Mouse (Mus musculus): ENCODE results near the gene Bcar3. TPM values are rescaled to one million over a fixed set of nuclear protein-coding genes. Genes with fewer than 3 reads are reported as not detected.

Gene Bcar3
- total RNA-seq, 2 experiments from 2014 or later: 4.7 to 7.0 TPM

DNA sequence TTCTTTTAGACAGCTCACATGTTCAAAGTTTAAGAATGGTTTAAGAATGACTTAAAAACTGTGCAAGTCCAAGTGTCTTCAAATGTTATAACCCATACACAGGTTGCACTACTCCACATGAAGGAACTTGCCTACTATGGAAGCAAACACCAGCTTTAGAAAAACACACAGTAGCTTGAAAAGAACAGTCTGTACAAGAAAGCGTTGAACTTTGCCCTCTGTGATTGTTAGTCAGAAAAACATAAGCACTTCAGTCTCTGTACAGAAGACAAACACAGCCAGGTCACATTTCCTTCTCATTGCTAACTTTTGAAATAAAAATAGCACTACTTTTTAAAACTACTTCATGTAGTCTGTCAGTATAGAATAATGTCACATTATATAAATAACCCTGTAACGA is 244.9 kb downstream of the Bcar3 start:
- intact Hi-C loops (cut with DNase I): no loop called here
- no peak for DNase-seq

DNA sequence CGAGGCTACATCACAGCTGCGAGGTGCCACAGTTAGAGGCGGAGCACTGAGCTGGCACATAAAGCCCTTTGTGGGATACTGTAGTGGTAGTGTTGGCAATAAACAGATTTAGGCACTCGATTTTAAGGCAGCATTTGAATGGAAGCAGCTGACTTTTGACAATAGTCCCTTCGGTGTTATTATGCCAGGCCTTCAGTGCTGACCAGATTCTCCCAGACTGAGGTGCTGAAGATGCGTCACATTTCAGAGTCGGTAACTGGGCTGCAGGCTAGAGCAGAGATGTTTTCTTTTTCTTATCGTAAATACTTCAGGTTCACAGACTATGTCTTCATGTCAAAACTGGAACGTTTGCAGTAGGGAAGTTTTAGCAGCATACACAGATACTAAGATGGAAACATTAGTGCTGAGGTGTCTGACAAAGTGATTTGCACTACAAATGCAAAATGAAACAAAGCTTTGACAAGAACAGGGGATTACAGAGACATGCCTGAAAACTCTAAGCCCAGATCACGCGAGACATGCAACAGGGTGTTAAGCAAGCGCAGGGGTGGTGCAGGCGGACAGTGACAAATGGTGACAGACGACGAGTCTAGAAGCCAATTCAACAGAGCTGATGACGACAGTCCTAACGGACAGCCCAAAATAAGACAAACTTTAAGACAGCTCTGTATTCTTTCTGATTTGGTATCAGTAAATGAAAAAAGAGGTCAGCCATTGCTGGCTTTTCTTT is 246.2 kb downstream of the Bcar3 start:
- DNase-seq: no peak
- intact Hi-C loops (cut with DNase I): no loop called here

DNA sequence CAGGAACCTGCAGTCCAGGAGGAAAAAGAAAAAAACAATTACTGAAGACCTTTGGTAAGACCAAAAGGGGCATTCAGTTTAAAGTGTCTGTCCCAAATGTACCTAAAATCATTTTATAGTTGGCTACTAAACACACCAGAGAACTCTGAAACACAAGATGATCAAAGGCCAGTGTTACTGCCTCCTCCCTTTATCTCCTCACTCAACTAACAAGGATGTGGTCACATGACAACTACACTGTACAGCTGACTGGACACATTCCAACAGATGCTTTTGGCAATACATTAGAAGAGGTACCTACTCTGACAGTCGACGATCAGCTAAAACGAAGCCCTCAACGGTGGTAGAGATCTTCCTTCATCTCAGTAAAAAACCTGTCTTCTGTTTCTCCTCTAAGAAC is 247.0 kb downstream of the Bcar3 start:
- no peak for DNase-seq

DNA sequence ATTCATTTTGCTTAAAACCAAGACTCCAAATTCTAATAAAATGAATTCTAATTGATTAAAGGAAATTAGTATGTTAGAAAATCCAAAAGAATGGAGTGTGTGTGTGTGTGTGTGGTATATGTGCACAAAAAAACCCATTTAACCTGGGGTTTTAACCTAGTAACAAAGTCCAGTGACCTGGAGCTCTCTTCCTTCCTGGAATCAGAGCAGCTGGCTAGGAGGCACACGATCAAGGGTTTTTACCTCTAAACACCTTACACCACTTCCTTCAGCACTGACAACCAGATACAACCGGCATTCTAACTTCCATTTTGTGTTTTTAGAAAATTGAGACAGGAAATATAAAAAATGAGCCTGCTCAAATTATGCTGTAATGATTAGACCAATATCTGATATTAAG is 251.4 kb downstream of the Bcar3 start:
- DNase-seq: no peak
- intact Hi-C loops (cut with DNase I): no loop called here

More for the DNA sequence above, 247.0 kb downstream of the Bcar3 start:
- intact Hi-C loops (cut with DNase I): no loop called here

DNA sequence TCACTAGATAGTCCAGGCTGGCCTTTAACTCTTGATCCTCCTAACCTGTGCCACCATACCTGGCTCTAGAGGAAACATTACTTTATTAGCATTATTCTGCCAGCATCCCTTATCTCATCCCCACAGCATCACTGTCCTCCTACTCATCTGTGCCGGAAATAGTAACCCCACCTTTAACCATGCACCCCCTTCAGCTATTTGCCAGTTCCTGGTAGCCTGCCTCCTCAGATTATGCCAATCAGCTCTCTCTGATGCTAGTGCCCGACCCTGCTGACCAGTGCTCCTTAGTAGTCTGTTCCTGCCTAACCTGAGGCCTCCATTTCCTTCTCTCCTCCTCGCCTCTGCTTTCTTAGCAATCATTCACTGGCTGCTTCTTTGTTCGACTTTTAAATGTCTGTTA is 253.5 kb downstream of the Bcar3 start:
- intact Hi-C loops (cut with DNase I): no loop called here
- no peak for DNase-seq

DNA sequence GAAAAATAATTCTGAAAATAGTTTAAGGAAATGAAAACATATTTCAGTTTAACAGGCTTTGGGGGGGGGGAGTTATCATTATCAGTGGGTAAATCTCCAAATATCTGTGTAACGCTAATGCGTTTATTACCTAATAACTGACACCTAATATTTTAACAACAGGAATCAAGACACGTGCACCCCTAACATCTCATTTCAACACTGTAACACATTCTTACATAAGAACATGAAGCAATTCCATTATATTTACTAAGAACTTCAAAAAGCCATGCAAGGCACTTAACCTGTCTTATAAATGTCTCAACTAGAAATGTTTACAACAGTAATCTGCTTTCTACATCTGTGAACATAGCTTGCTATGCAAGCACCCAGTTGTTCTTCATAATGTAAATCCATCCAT is 257.2 kb downstream of the Bcar3 start:
- intact Hi-C loops (cut with DNase I): loop anchor here (10.0 kb wide), 1 partner anchor 64 kb away; the partner anchor contains the start of gene Fnbp1l
- DNase-seq: no peak

DNA sequence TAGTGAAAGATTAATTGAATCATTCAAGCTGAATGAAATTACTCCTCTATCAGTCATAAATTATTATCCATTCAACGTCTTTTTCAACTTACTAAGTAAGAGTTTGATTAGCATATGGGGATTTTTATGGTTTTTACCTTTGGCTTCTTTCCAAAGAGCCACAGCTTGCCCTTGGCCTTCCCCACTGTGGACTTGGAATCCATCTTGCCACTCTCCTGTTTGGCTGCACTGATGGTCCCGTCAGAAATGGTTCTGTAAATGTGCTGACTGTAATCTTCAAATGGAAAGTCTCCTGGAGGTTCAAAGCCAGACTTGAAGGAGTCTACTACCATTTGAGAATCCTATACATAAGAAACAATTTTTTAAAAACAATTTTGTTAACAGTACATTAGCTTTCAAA is 263.8 kb downstream of the Bcar3 start:
- DNase-seq: peak; percentile 21
- intact Hi-C loops (cut with DNase I): loop anchor here (10.0 kb wide), 1 partner anchor 57 kb away; the partner anchor contains the start of gene Fnbp1l

DNA sequence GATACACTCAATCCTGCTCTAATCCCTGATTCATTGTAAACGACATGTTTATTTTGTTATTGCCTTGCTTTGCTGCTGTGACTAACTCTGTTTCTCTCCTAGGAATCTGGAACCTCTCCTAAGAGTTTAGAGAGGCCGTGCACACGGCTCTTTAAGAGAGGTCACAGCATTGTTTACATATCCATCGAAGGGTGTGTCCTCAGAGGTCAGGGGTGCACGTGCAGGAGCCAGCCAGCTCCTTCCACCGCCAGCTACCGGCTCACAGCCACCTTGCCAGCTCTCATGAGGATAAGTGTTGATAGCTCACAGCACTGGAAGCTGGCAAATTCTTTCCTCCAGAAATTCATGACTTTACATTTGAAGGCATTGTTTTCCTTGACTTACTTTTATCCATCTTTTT is 271.3 kb downstream of the Bcar3 start:
- no peak for DNase-seq
- intact Hi-C loops (cut with DNase I): no loop called here

DNA sequence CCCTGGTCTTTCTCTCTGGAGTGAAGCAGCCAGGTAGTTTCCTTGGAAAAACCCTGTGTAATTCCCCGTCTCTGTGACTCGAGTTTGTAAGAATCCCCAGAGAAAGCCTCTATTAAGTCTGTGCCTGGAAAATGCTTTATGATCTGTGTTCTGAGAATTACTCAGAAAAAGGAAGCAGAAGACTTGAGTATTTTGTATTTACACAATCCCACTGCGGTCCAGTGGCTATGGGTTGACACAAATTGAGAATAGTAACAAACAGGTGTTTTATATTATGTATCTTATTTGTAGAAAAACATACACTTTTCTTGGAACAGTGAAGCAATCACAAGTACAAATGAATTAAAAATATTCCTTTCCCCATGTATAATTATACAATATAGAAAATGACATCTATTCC is 272.2 kb downstream of the Bcar3 start:
- no peak for DNase-seq
- intact Hi-C loops (cut with DNase I): no loop called here

DNA sequence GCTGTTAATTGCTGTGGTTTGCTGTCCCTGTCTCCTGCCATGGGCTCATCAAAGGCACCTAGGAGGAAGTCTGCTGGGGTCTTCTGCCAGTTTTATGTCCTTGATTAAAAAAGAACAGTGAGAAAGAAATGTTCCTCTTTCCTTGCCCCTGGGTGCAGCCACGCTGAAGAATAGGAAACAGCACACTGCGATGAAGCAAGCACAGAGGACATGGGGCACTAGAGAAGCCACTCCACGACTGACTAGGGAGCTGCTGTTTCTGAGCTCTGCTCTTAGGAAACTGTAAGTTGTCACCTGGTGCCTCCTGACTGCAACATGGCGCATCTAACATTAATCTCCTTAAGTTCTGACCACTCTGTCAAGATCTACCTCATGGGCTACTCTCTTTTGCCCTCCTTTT is 272.6 kb downstream of the Bcar3 start:
- no peak for DNase-seq
- intact Hi-C loops (cut with DNase I): no loop called here

DNA sequence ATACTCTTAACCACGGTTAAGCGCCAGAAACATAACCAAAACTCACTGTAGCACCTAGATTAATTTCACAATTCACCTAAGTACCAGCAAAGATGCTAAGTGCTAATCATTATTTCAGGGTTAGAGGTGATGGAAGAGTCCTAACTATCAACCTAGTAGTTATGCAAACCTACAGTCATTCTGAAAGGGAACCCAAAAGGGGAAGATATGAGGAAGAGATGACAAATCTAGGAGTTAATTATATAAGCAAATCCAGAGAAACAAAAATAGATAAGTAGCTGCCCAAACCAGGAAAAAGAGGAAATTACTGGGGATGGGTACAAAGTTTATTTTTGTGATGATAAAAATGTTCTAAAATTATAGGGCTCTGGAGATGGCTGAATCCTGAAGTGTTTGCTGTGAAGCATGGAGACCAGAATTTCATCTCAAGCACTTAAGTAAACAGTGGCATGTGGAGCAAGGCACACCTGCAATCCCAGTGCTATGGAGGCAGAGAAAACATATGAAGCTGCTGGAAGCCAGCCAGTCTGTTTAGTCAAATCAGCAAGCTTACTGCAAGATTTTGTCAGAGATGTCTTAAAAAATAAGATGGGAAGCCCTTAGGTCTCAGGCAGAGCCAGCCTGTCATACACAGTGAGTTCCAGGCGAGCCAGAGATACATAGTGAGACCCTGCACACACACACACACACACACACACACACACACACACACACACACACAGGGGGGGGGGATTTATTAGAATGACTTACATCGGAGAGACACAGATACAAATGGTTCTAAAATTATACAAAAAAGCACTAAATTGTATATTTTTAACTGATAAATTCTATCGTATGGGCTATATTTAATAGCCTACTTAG is 279.7 kb downstream of the Bcar3 start:
- DNase-seq: no peak
- intact Hi-C loops (cut with DNase I): no loop called here

DNA sequence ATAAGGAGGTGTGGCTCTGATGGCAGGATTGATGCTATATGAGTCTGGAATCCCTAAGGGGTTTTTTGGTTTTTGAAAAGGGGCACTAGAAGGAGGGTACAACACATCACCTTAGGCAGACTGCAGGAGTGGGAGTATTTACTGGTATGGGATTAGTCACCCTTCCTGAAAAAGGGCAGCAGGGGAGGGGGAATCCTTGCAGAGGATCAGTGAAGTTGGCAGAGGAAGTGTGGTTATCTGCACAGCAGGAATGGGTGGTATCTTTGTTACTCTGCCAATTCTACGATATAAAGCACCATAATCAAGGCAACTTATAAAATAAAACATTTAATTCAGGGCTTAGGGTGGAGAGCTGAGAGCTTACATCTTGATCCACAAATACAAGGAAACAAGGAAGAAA is 281.0 kb downstream of the Bcar3 start:
- intact Hi-C loops (cut with DNase I): no loop called here

DNA sequence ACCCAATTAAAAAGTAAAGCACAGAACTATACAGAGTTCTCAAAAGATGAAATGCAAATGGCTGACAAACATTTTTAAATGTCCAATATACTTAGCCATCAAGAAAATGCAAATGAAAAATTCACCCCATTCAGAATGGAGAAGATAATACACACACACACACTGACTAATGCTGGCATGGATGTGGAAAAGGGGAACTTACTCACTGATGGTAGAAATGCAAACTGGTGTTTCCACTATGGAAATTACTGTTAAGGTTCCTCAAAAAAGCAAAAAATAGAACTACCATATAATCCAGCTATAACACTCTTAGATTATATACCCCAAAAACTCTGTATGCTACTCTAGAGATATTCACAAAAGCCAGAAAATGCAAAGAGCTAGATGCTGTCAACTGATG is 283.4 kb downstream of the Bcar3 start:
- no peak for DNase-seq
- intact Hi-C loops (cut with DNase I): no loop called here

More for the DNA sequence above, 281.0 kb downstream of the Bcar3 start:
- no peak for DNase-seq

Small RNAs within 50 kb of the gene (microRNA-seq; reads per million reads assigned to microRNA genes)
- gene Mir760 (2,225 reads per million, percentile 83 among the genes with 10 or more reads in this experiment), gene Mir7657 (not detected)

Other genes starting within 250 kb of the Bcar3 start
- gene Abca4, start 249.7 kb upstream of the Bcar3 start, total RNA-seq (2021): 1 to 10 TPM; 3.4 to 3.8 TPM
- 10 to 100 TPM; 59.5 to 79.0 TPM for gene Gclm, start 48.6 kb upstream of the Bcar3 start, total RNA-seq (2021)
- gene Dnttip2, start 19.7 kb upstream of the Bcar3 start, total RNA-seq (2021): 10 to 100 TPM; 31.7 to 33.3 TPM